Mouse (Mus musculus) midbrain, embryonic 10.5 days (tissue): ENCODE measurements around the gene Srcap. TPM values are rescaled to one million over a fixed set of nuclear protein-coding genes. Genes with fewer than 3 reads are reported as not detected.

Experiments
- DNase-seq: peaks from one replicate; pipeline ENCODE4 v3.0.0-alpha.2; 2017; ENCODE audit warnings: low spot score
- H3K27ac ChIP-seq: fragments of 300-500 bp; sonication (generic); replicated peaks from 2 replicates; pipeline ENCODE4 v1.5.1; 2016; ENCODE audit warnings: mild to moderate bottlenecking
- H3K27me3 ChIP-seq: fragments of 300-500 bp; sonication (generic); 2 replicates; pipeline ENCODE4 v1.6.1; 2016; ENCODE audit warnings: low read depth, mild to moderate bottlenecking; ENCODE audit not compliant: poor library complexity, severe bottlenecking
- H3K36me3 ChIP-seq: fragments of 300-500 bp; sonication (generic); 2 replicates; pipeline ENCODE4 v1.6.1; 2016; ENCODE audit warnings: mild to moderate bottlenecking, moderate library complexity
- H3K4me1 ChIP-seq: fragments of 300-500 bp; sonication (generic); 2 replicates; pipeline ENCODE4 v1.6.1; 2016
- H3K4me3 ChIP-seq: fragments of 300-500 bp; sonication (generic); 2 replicates; pipeline ENCODE4 v1.5.1; 2016; ENCODE audit warnings: mild to moderate bottlenecking, moderate library complexity
- H3K9me3 ChIP-seq: fragments of 300-500 bp; sonication (generic); replicated peaks from 2 replicates; pipeline ENCODE4 v1.6.1; 2016; ENCODE audit warnings: mild to moderate bottlenecking
- WGBS: fragments of 180-500 bp; shearing (Covaris S2); methylation state at CpG from one replicate; pipeline ENCODE4 v1.1.7; 2016; 5-methylcytosine and 5-hydroxymethylcytosine counted together
- polyA plus RNA-seq: library from polyadenylated mRNA; unstranded; fragments of >200 nt; fragmentation: Nextera tagmentation; extraction: Ambion mirVana; gene quantifications from 2 replicates; pipeline ENCODE4 v1.2.1, GENCODE M21; 2016

Gene Srcap
- polyA plus RNA-seq, 1 experiment from 2014 or later: 52.6 TPM

GRCm38 (mm10) chr7:127561340-127561858, 49.6 kb downstream of the Srcap start, which contains the start of gene Tmem265:
Tmem265 (plus strand) TSS chr7:127561390.
- Histone ChIP-seq H3K27me3 (no peaks in the 10 kb centered on the region), H3K9me3 (no peaks in the 10 kb centered on the region), H3K4me1 (no peaks in the 10 kb centered on the region), H3K4me3 (no peak within 1 kb of the TSS), H3K27ac (no peak within 1 kb of the TSS), H3K36me3 (peaks cover 95% of the 10 kb centered on the region)
- WGBS: 92% methylated on average over 5 of the region's 5 CpGs
- DNase-seq: no peak

GRCm38 (mm10) chr7:127564381-127565150, 52.8 kb downstream of the Srcap start:
- Histone ChIP-seq H3K4me1 (no peaks in the 10 kb centered on the region), H3K27me3 (no peaks in the 10 kb centered on the region), H3K27ac (no peak overlapping the region), H3K4me3 (no peak overlapping the region), H3K36me3 (peaks cover 85% of the 10 kb centered on the region), H3K9me3 (no peaks in the 10 kb centered on the region)
- DNase-seq: no peak
- 92% methylated on average over 6 of the region's 6 CpGs for WGBS

DNA sequence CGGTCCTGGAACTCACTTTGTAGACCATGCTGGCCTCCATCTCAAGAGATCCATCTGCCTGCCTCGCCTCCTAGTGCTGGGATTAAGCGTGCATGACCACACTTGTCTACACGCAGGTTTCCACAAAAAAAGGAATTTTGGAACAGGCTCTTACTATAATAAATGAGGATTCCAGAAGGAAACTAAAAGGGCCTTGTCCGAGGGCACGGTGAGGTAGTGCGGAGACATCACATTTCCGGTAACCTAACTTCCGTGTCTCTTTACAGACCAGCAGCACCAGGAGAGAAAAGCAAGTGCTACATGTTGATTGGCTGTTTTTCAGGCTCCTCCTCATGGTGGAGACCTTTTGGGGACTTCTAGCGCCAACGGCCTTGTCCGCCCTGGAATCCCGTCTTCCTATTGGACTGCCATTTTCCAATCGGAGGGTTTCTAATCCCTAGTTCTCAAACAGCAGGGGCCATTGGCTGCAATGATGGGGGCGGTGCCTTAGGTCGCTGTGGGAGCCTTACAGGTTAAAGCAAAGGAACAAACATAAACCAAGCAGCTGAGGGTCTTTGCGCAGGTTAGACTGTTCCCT, 61.2 kb downstream of the Srcap start, which contains the start of gene Phkg2:
Gene Phkg2, plus strand, starts transcription at position 446 of the 577 bp plus-strand sequence.
- peak within 1 kb of the TSS; percentile 93 for H3K4me3 ChIP-seq
- peak; percentile 92 for DNase-seq
- H3K36me3 ChIP-seq: peaks cover 29% of the 10 kb centered on the region
- WGBS: under 1% methylated on average over 17 of the region's 17 CpGs
- peak within 1 kb of the TSS; percentile 92 for H3K27ac ChIP-seq
- no peaks in the 10 kb centered on the region for H3K9me3 ChIP-seq
- H3K4me1 ChIP-seq: peaks cover 30% of the 10 kb centered on the region
- no peaks in the 10 kb centered on the region for H3K27me3 ChIP-seq

GRCm38 (mm10) chr7:127573503-127574008, 61.8 kb downstream of the Srcap start:
- Histone ChIP-seq H3K27me3 (no peaks in the 10 kb centered on the region), H3K36me3 (peaks cover 34% of the 10 kb centered on the region), H3K4me1 (peaks cover 30% of the 10 kb centered on the region), H3K9me3 (no peaks in the 10 kb centered on the region), H3K27ac (peak overlapping the region; percentile 92), H3K4me3 (peak overlapping the region; percentile 93)
- 1% methylated on average over 28 of the region's 28 CpGs for whole genome bisulfite sequencing
- DNase-seq: no peak

GRCm38 (mm10) chr7:127574115-127574514, 62.3 kb downstream of the Srcap start:
- Histone ChIP-seq H3K4me1 (peaks cover 30% of the 10 kb centered on the region), H3K36me3 (peaks cover 33% of the 10 kb centered on the region), H3K4me3 (peak overlapping the region; percentile 93), H3K27ac (peak overlapping the region; percentile 92; the same call in 1 of the 2 replicates), H3K27me3 (no peaks in the 10 kb centered on the region), H3K9me3 (no peaks in the 10 kb centered on the region)
- 31% methylated on average over 7 of the region's 7 CpGs for WGBS
- no peak for DNase-seq

DNA sequence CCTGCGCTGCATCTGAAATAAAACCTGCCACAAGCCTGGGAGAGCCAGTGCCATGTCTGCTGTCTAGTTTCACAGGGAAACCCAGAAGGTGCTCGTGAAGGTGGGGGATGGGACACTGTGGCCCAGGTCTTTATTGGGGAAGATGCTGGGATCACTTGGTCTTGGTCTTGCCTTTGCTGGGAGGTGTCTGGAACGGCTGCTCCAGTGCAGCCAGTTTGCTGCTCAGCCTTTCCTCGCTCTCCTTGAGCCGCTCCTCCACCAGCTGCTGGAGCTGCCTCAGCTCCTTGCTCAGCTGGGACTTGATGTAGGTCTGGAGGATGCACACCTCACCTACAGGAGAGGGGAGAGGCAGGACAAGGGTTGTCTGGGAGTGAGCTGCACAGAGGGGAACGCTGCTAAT, 71.5 kb downstream of the Srcap start:
- DNase-seq: no peak
- 95% methylated on average over 6 of the region's 6 CpGs for WGBS
- H3K36me3 ChIP-seq: peaks cover 73% of the 10 kb centered on the region

DNA sequence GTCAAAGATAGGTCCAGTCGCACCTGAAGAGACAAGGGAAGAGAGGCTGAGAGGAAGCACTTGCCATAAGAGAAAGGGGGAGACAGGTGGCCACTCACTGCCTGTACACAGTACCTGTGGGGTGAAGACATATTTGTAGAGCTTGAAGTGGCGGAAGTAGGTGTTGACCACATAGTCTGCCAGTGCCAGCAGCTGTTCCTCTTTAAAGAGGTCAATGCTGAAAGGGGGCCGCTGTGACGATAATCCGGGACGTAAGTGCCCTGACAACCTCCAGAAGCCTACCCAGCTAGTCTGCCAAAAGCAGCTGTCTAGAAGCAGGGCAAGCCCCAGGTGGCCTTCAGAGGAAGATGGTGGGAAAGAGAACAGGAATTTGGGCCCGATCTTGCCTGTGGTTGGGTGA, 73.2 kb downstream of the Srcap start:
- Histone ChIP-seq H3K27ac (no peak overlapping the region), H3K36me3 (peaks cover 63% of the 10 kb centered on the region), H3K4me1 (peaks cover 24% of the 10 kb centered on the region), H3K27me3 (no peaks in the 10 kb centered on the region), H3K4me3 (no peak overlapping the region), H3K9me3 (no peaks in the 10 kb centered on the region)
- DNase-seq: no peak
- 89% methylated on average over 7 of the region's 7 CpGs for WGBS

More for the DNA sequence above, 71.5 kb downstream of the Srcap start:
- Histone ChIP-seq H3K9me3 (no peaks in the 10 kb centered on the region), H3K4me1 (peaks cover 15% of the 10 kb centered on the region), H3K4me3 (no peak overlapping the region; the same call in 1 of the 2 replicates), H3K27me3 (no peaks in the 10 kb centered on the region), H3K27ac (no peak overlapping the region)

DNA sequence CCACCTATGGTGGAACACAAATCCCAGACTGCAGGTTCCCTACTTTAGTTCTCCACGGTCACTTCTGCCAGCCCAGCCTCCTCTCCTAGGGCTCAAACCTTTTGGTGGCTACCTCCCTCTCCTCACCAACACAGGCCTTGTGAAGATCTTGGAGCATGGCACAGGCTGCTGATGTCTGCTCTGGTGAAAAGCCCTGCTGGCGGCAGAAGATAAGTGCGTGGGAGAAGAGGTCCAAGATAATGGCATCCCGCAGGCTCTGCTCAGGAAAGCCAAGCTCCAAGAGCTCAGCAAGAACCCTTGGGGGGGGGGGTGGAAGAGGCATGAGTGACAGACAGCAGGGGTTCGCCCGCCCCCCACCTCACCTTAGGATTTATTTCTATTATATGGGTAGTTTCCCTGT, 74.4 kb downstream of the Srcap start:
- Histone ChIP-seq H3K27me3 (no peaks in the 10 kb centered on the region), H3K9me3 (no peaks in the 10 kb centered on the region), H3K4me3 (no peak overlapping the region), H3K36me3 (peaks cover 63% of the 10 kb centered on the region), H3K27ac (no peak overlapping the region), H3K4me1 (peaks cover 24% of the 10 kb centered on the region)
- 95% methylated on average over 6 of the region's 6 CpGs for WGBS
- no peak for DNase-seq

- Histone ChIP-seq H3K9me3 (no peaks in the 10 kb centered on the region), H3K4me3 (peak overlapping the region; percentile 86), H3K27me3 (no peaks in the 10 kb centered on the region), H3K27ac (peak overlapping the region; percentile 83), H3K4me1 (peaks cover 24% of the 10 kb centered on the region), H3K36me3 (peaks cover 63% of the 10 kb centered on the region)
- DNase-seq: no peak
- WGBS: 78% methylated on average over 5 of the region's 5 CpGs
Measured at GRCm38 (mm10) chr7:127587196-127587595, 75.4 kb downstream of the Srcap start.

DNA sequence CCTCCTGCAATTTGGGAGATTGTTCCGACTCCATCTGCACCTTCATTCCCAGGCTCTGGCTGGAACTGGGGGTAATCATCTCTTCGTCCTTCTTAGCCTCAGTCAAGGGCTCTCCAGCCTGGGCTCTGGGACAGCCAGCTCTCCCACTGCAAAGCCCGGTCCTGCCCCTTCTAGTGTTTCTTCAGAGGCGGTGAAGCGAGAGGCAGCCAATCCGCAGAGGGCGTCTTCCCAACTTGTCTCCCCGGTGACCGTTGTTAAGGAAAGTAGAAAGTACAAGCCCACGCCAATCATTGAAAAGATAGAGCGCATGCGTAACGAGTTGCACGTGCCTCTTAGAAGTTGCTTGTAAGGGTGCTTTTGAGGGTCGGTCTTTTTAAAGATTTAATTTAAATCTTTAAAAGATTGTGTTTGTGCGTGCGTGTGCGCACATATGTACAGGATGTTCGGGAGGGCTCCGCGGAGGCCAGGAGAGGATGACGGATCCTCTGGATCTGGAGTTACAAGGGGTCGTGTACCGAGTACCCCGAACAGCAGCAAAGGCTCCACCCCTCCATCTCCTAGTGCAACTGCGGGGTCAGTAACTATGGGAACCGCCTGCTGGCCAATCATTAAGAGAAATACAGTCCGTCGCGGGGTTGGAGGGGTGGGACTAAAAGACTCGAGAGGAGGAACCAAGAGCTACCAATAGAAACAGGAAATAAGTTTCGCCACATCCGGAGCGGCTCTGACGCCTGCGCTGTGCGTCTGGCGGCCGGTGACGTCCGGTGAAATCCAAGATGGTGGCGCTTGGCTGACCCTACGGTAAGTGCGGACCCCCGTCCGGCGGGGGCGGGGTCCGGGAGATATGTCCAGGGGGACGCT, 76.5 kb downstream of the Srcap start, which contains the start of the genes Ccdc189 and Rnf40:
Gene Ccdc189, minus strand, starts transcription at position 585 of the 861 bp plus-strand sequence.
Gene Rnf40, plus strand, starts transcription at position 757 of the 861 bp plus-strand sequence.
- H3K36me3 ChIP-seq: peaks cover 63% of the 10 kb centered on the region
- peak within 1 kb of the TSS; percentile 83 for H3K27ac ChIP-seq
- no peaks in the 10 kb centered on the region for H3K27me3 ChIP-seq
- peaks cover 24% of the 10 kb centered on the region for H3K4me1 ChIP-seq
- under 1% methylated on average over 50 of the region's 50 CpGs for WGBS
- no peaks in the 10 kb centered on the region for H3K9me3 ChIP-seq
- peak within 1 kb of the TSS; percentile 86 for H3K4me3 ChIP-seq
- DNase-seq: peak; percentile 97

- Histone ChIP-seq H3K9me3 (no peaks in the 10 kb centered on the region), H3K36me3 (peaks cover 63% of the 10 kb centered on the region), H3K27me3 (no peaks in the 10 kb centered on the region), H3K4me3 (peak overlapping the region; percentile 86), H3K27ac (peak overlapping the region; percentile 83), H3K4me1 (peaks cover 24% of the 10 kb centered on the region)
- WGBS: 6% methylated on average over 29 of the region's 29 CpGs
- DNase-seq: no peak
Measured at GRCm38 (mm10) chr7:127588901-127589300, 77.1 kb downstream of the Srcap start.

- no peaks in the 10 kb centered on the region for H3K9me3 ChIP-seq
- H3K4me1 ChIP-seq: peaks cover 24% of the 10 kb centered on the region
- peak overlapping the region; percentile 86 for H3K4me3 ChIP-seq
- H3K36me3 ChIP-seq: peaks cover 63% of the 10 kb centered on the region
- no peak for DNase-seq
- H3K27me3 ChIP-seq: no peaks in the 10 kb centered on the region
- 96% methylated on average over 9 of the region's 9 CpGs for WGBS
- H3K27ac ChIP-seq: 0 out of 2 replicates have a peak overlapping the region, but pooled peaks have one; percentile 83
Measured at GRCm38 (mm10) chr7:127589637-127590036, 77.9 kb downstream of the Srcap start.
